Mouse (Mus musculus) neural tube, embryonic 14.5 days (tissue): Measurements from ENCODE around the gene Rps27l. TPM values are rescaled to one million over a fixed set of nuclear protein-coding genes. Genes with fewer than 3 reads are reported as not detected.

Experiments used
- polyA plus RNA-seq: library from polyadenylated mRNA; unstranded; fragments of >200 nt; fragmentation: Nextera tagmentation; extraction: Ambion mirVana; gene quantifications from 2 replicates; pipeline ENCODE4 v1.2.1, GENCODE M21; 2014

Rps27l gene
- polyA plus RNA-seq, 1 experiment from 2014 or later = 188 TPM

Other genes starting within 250 kb of the Rps27l start
- gene Car12, start 232.4 kb upstream of the Rps27l start, polyA plus RNA-seq = 0.36 and 0.63 TPM in 2 replicates
- 27.4 and 29.3 TPM in 2 replicates for gene Aph1b, start 150.6 kb upstream of the Rps27l start, polyA plus RNA-seq
- gene Gm10647, start 149.0 kb upstream of the Rps27l start, polyA plus RNA-seq = 0.30 and 0.80 TPM in 2 replicates
- gene Aph1c, start 111.4 kb upstream of the Rps27l start, polyA plus RNA-seq = 2.3 and 4.0 TPM in 2 replicates
- 35.5 and 41.1 TPM in 2 replicates for gene Rab8b, start 26.4 kb upstream of the Rps27l start, polyA plus RNA-seq
- 15.0 and 19.0 TPM in 2 replicates for gene Lactb, start 29.4 kb downstream of the Rps27l start, polyA plus RNA-seq
- gene Tpm1, start 103.3 kb downstream of the Rps27l start, polyA plus RNA-seq = 139 and 205 TPM in 2 replicates